Mouse (Mus musculus): Measurements from ENCODE around the gene Kctd6. TPM values are rescaled to one million over a fixed set of nuclear protein-coding genes. Genes with fewer than 3 reads are reported as not detected.

Kctd6 gene
- polyA plus RNA-seq, 1 experiment: 4.9 TPM

DNA sequence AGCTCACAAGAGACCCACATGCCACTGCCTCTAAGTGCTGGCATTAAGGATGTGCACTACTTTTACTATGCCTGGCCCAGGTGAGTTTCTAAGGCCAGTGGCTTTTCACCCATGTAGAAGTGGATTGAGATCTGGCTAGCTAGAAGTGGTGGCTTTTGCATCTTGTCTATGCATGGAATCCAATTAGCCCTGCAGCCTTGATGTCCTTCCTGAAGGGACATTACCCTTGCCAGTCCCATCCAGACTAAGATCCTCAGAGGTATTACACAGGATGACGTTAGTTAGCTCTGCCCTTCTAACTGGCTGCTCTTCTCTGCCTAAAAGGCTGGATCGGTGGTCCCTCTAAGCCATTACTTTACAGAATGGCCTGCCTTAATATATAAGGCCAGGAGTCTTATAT, 944 bp upstream of the Kctd6 start:
- no peak for TF ChIP-seq POLR2A (IDR thresholded peaks at IDR 0.05; ENCODE audit: low read depth, low read length)
- TF ChIP-seq CTCF (IDR thresholded peaks at IDR 0.05; ENCODE audit: extremely low read depth, insufficient read depth, insufficient read length, insufficient replicate concordance): no peak
- Histone ChIP-seq H3K36me3 (ENCODE audit: control insufficient read depth, insufficient read depth, low read length) (no peaks in the 10 kb centered on the region), H3K4me3 (ENCODE audit: extremely low read depth, insufficient read depth, insufficient read length) (no peak overlapping the region), H3K27ac (ENCODE audit: insufficient read depth, low read length) (no peak overlapping the region), H3K4me1 (ENCODE audit: control insufficient read depth, insufficient read depth, insufficient read length) (peaks cover 2% of the 10 kb centered on the region), H3K27me3 (ENCODE audit: control insufficient read depth, insufficient read depth, low read length) (no peaks in the 10 kb centered on the region)
- no peak for DNase-seq (ENCODE audit: low read depth in 1 of 2, low spot score in 2 of 2)
- WGBS: 93% methylated on average over 2 of the region's 2 CpGs

DNA sequence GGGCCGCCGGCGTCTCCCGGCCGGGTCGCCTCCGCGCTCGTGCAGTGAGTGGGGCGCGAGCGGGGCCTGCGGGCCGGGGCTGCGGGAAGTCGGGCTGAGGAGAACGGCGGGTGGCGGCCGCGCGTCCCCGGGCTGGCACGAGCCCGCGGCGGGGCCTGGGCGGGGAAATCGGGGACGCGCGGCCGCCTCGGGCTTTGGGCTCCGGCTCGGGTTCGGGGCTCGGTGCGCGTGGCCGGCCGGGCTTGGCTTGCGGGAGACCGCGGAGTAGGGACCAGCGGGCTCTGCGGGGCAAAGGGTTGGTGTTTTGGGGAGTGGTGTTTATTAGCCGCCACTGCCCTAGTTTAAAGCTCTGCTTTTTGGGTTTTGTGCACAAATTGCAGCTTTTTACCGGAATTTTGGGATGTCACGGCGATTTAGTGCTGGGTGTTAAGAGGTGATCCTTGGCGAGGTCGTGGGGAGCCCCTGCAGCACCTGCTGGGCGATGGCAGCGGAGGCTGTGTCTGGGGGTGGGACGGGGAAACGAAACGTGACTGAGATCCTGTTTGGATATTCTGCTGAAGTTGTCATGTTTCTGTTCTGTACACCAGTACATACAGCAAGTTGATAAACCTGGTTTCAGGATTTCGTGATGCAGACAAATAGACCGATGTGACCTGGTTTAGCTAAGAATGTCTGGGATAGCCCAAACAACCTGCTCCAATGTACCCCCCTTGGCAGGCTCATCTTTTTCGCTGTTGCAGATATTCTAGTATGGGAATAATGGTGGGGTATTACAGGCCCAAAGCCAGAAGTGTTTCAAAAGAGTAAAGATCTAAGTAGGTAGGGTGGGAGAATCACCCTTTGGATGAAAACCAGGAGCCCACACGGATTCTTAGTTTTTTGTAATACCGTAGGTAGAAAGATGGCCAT, 613 bp downstream of the Kctd6 start:
- TF ChIP-seq CTCF (IDR thresholded peaks at IDR 0.05; ENCODE audit: extremely low read depth, insufficient read depth, insufficient read length, insufficient replicate concordance): no peak
- no peak for TF ChIP-seq POLR2A (IDR thresholded peaks at IDR 0.05; ENCODE audit: low read depth, low read length)
- Histone ChIP-seq H3K27ac (ENCODE audit: insufficient read depth, low read length) (peak overlapping the region; percentile 43), H3K4me1 (ENCODE audit: control insufficient read depth, insufficient read depth, insufficient read length) (peaks cover 8% of the 10 kb centered on the region), H3K36me3 (ENCODE audit: control insufficient read depth, insufficient read depth, low read length) (no peaks in the 10 kb centered on the region), H3K4me3 (ENCODE audit: extremely low read depth, insufficient read depth, insufficient read length) (peak overlapping the region; percentile 71), H3K27me3 (ENCODE audit: control insufficient read depth, insufficient read depth, low read length) (no peaks in the 10 kb centered on the region)
- DNase-seq (ENCODE audit: low read depth in 1 of 2, low spot score in 2 of 2): peak in 1 of 2 experiments; percentile 59
- 5% methylated on average over 55 of the region's 63 CpGs for WGBS

- 54% methylated on average over 21 of the region's 21 CpGs for WGBS
Observed at GRCm38 (mm10) chr14:8215208-8215778, 1.4 kb downstream of the Kctd6 start.

GRCm38 (mm10) chr14:8216100-8216499, 2.2 kb downstream of the Kctd6 start:
- Histone ChIP-seq H3K27me3 (ENCODE audit: control insufficient read depth, insufficient read depth, low read length) (no peaks in the 10 kb centered on the region), H3K27ac (ENCODE audit: insufficient read depth, low read length) (no peak overlapping the region), H3K4me3 (ENCODE audit: extremely low read depth, insufficient read depth, insufficient read length) (no peak overlapping the region), H3K4me1 (ENCODE audit: control insufficient read depth, insufficient read depth, insufficient read length) (peaks cover 8% of the 10 kb centered on the region), H3K36me3 (ENCODE audit: control insufficient read depth, insufficient read depth, low read length) (no peaks in the 10 kb centered on the region)
- no peak for DNase-seq (ENCODE audit: low read depth in 1 of 2, low spot score in 2 of 2)
- TF ChIP-seq CTCF (IDR thresholded peaks at IDR 0.05; ENCODE audit: extremely low read depth, insufficient read depth, insufficient read length, insufficient replicate concordance): no peak
- TF ChIP-seq POLR2A (IDR thresholded peaks at IDR 0.05; ENCODE audit: low read depth, low read length): no peak
- 55% methylated on average over 5 of the region's 5 CpGs for WGBS

More at GRCm38 (mm10) chr14:8215208-8215778, 1.4 kb downstream of the Kctd6 start:
- no peak for TF ChIP-seq POLR2A (IDR thresholded peaks at IDR 0.05; ENCODE audit: low read depth, low read length)
- TF ChIP-seq CTCF (IDR thresholded peaks at IDR 0.05; ENCODE audit: extremely low read depth, insufficient read depth, insufficient read length, insufficient replicate concordance): no peak
- no peaks in the 10 kb centered on the region for H3K36me3 ChIP-seq (ENCODE audit: control insufficient read depth, insufficient read depth, low read length)
- no peak overlapping the region for H3K27ac ChIP-seq (ENCODE audit: insufficient read depth, low read length)
- DNase-seq (ENCODE audit: low read depth in 1 of 2, low spot score in 2 of 2): no peak
- no peaks in the 10 kb centered on the region for H3K27me3 ChIP-seq (ENCODE audit: control insufficient read depth, insufficient read depth, low read length)
- H3K4me3 ChIP-seq (ENCODE audit: extremely low read depth, insufficient read depth, insufficient read length): no peak overlapping the region
- H3K4me1 ChIP-seq (ENCODE audit: control insufficient read depth, insufficient read depth, insufficient read length): peaks cover 8% of the 10 kb centered on the region

DNA sequence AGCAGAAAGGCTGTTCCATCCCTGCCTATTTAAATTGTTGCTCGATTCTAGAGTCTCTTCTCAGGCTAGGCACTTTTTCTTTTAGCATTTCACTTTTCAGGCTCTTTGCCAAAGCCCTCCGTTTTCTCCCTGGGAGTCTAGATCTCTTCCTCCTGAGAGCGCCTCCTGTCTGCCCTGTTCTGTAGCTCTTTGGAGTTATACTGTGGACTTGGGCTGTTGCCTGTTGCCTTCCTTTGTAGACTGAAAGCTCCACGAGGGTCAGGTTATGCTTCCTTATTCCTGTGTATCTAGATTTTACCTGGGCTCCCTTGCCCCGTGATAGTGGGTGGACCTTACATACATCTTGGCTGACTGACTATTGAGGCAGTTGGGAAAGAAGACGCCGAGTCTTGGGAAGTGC, 4.3 kb downstream of the Kctd6 start:
- H3K4me3 ChIP-seq (ENCODE audit: extremely low read depth, insufficient read depth, insufficient read length): no peak overlapping the region
- peaks cover 4% of the 10 kb centered on the region; the same call in 1 of the 2 replicates for H3K36me3 ChIP-seq (ENCODE audit: control insufficient read depth, insufficient read depth, low read length)
- DNase-seq (ENCODE audit: low read depth in 1 of 2, low spot score in 2 of 2): no peak
- H3K27me3 ChIP-seq (ENCODE audit: control insufficient read depth, insufficient read depth, low read length): no peaks in the 10 kb centered on the region
- H3K4me1 ChIP-seq (ENCODE audit: control insufficient read depth, insufficient read depth, insufficient read length): peaks cover 8% of the 10 kb centered on the region
- H3K27ac ChIP-seq (ENCODE audit: insufficient read depth, low read length): no peak overlapping the region
- no peak for TF ChIP-seq POLR2A (IDR thresholded peaks at IDR 0.05; ENCODE audit: low read depth, low read length)
- no peak for TF ChIP-seq CTCF (IDR thresholded peaks at IDR 0.05; ENCODE audit: extremely low read depth, insufficient read depth, insufficient read length, insufficient replicate concordance)
- 89% methylated on average over 7 of the region's 7 CpGs for WGBS

GRCm38 (mm10) chr14:8218730-8219380, 4.9 kb downstream of the Kctd6 start:
- peaks cover 4% of the 10 kb centered on the region; the same call in 1 of the 2 replicates for H3K36me3 ChIP-seq (ENCODE audit: control insufficient read depth, insufficient read depth, low read length)
- no peak overlapping the region for H3K4me3 ChIP-seq (ENCODE audit: extremely low read depth, insufficient read depth, insufficient read length)
- H3K27ac ChIP-seq (ENCODE audit: insufficient read depth, low read length): no peak overlapping the region
- no peak for DNase-seq (ENCODE audit: low read depth in 1 of 2, low spot score in 2 of 2)
- 82% methylated on average over 10 of the region's 10 CpGs for WGBS
- H3K27me3 ChIP-seq (ENCODE audit: control insufficient read depth, insufficient read depth, low read length): no peaks in the 10 kb centered on the region
- TF ChIP-seq CTCF (IDR thresholded peaks at IDR 0.05; ENCODE audit: extremely low read depth, insufficient read depth, insufficient read length, insufficient replicate concordance): no peak
- TF ChIP-seq POLR2A (IDR thresholded peaks at IDR 0.05; ENCODE audit: low read depth, low read length): no peak
- peaks cover 8% of the 10 kb centered on the region for H3K4me1 ChIP-seq (ENCODE audit: control insufficient read depth, insufficient read depth, insufficient read length)
